Mouse (Mus musculus) lung, embryonic 14.5 days (tissue): ENCODE data around the gene Pdgfb. TPM values are rescaled to one million over a fixed set of nuclear protein-coding genes. Genes with fewer than 3 reads are reported as not detected.
A peak's percentile ranks its signal among the peaks of the same experiment; 100 is the strongest.

ENCODE experiments used
- ATAC-seq: fragments of 200-750 bp; cut with Nextera tagmentation; 2 replicates; pipeline ENCODE4 v1.8.0; 2017; ENCODE audit warnings: mild to moderate bottlenecking, moderate TSS enrichment, moderate library complexity; ENCODE audit not compliant: insufficient read depth
- DNase-seq: peaks from one replicate; pipeline ENCODE4 v3.0.0-alpha.2; 2015
- H3K27ac ChIP-seq: fragments of 300-500 bp; sonication (generic); 2 replicates; pipeline ENCODE4 v1.5.1; 2014; ENCODE audit warnings: low read depth, mild to moderate bottlenecking, moderate library complexity
- H3K27me3 ChIP-seq: fragments of 300-500 bp; sonication (generic); 2 replicates; pipeline ENCODE4 v1.6.1; 2014; ENCODE audit warnings: low read length, control low read depth; ENCODE audit not compliant: insufficient read depth
- H3K36me3 ChIP-seq: fragments of 300-500 bp; sonication (generic); 2 replicates; pipeline ENCODE4 v1.6.1; 2014; ENCODE audit warnings: control low read depth; ENCODE audit not compliant: insufficient read depth
- H3K4me1 ChIP-seq: fragments of 300-500 bp; sonication (generic); 2 replicates; pipeline ENCODE4 v1.6.1; 2014; ENCODE audit warnings: antibody characterized with exemption, control low read depth; ENCODE audit not compliant: insufficient read depth
- H3K4me2 ChIP-seq: fragments of 300-500 bp; sonication (generic); 2 replicates; pipeline ENCODE4 v1.6.1; 2014; ENCODE audit warnings: mild to moderate bottlenecking
- H3K4me3 ChIP-seq: fragments of 300-500 bp; sonication (generic); 2 replicates; pipeline ENCODE4 v1.5.1; 2014; ENCODE audit warnings: low read depth, low read length
- H3K9ac ChIP-seq: fragments of 300-500 bp; sonication (generic); 2 replicates; pipeline ENCODE4 v1.6.1; 2014
- H3K9me3 ChIP-seq: fragments of 300-500 bp; sonication (generic); 2 replicates; pipeline ENCODE4 v1.6.1; 2016; ENCODE audit warnings: low read depth, low read length, control low read depth
- CTCF ChIP-seq: IDR thresholded peaks from 2 replicates; pipeline ENCODE4 v1.5.1; 2016; ENCODE audit warnings: antibody characterized with exemption, low read depth
- WGBS: fragments of 180-500 bp; shearing (Covaris S2); extraction: QIAGEN DNeasy Blood & Tissue Kit; methylation state at CpG from one replicate; pipeline ENCODE4 v1.1.7; 2014; 5-methylcytosine and 5-hydroxymethylcytosine counted together
- polyA plus RNA-seq: library from polyadenylated mRNA; unstranded; fragments of >200 nt; fragmentation: Nextera tagmentation; extraction: Ambion mirVana; gene quantifications from 2 replicates; pipeline ENCODE4 v1.2.1, GENCODE M21; 2014

The Pdgfb gene
- polyA plus RNA-seq, 1 experiment from 2014 or later, result 13.0 TPM

DNA sequence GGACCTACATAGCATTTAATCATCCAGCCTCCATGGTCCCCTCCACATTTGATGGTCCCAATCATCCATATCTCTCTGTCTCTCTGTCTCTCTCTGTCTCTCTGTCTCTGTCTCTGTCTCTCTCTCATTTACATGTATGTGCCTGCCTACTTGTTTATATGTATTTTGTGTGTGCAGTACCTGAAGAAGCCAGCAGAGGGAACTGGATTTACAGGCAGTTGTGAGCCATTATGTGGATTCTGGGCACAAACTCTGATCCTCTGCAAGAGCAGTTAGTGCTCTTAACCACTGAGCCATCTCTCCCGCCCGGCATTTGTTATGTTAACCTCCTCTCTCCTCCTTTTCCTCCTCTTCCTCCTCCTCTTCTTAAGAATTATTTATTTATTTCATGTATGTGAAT, 31.0 kb upstream of the Pdgfb start:
- DNase-seq (no peak), ATAC-seq (no peak)
- Histone ChIP-seq H3K4me2 (no peak overlapping the region), H3K36me3 (no peaks in the 10 kb centered on the region), H3K27me3 (no peaks in the 10 kb centered on the region), H3K4me1 (no peaks in the 10 kb centered on the region), H3K27ac (no peak overlapping the region), H3K9ac (no peak overlapping the region), H3K9me3 (peaks cover 3% of the 10 kb centered on the region; the same call in 1 of the 2 replicates), H3K4me3 (no peak overlapping the region)
- peak; percentile 30 for TF ChIP-seq CTCF
- WGBS, result 94% methylated on average over 2 of the region's 2 CpGs

DNA sequence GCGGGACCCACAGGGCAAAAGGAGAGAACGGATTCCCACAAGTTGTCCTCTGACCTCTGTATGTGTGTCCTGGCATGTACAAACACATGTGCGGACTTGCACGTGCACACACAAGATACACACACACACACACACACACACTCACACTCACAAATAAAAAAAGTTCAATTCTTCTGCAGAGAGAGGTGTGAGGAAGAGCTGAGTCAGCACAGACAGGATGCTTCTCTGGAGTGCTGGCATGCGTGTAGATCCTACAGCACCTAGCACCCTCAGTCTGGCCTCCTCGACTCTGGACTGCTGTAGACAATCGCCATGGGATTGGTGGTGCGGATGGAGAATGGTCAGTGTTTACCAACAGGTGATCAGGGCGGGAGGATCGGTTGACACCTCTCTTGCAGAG, 29.5 kb upstream of the Pdgfb start:
- H3K4me3 ChIP-seq, result no peak overlapping the region
- TF ChIP-seq CTCF, result no peak
- 79% methylated on average over 10 of the region's 10 CpGs for WGBS
- H3K9ac ChIP-seq, result no peak overlapping the region
- no peaks in the 10 kb centered on the region for H3K36me3 ChIP-seq
- ATAC-seq (no peak), DNase-seq (no peak)
- no peaks in the 10 kb centered on the region for H3K4me1 ChIP-seq
- no peak overlapping the region for H3K4me2 ChIP-seq
- peaks cover 3% of the 10 kb centered on the region; the same call in 1 of the 2 replicates for H3K9me3 ChIP-seq
- no peak overlapping the region for H3K27ac ChIP-seq
- no peaks in the 10 kb centered on the region for H3K27me3 ChIP-seq

DNA sequence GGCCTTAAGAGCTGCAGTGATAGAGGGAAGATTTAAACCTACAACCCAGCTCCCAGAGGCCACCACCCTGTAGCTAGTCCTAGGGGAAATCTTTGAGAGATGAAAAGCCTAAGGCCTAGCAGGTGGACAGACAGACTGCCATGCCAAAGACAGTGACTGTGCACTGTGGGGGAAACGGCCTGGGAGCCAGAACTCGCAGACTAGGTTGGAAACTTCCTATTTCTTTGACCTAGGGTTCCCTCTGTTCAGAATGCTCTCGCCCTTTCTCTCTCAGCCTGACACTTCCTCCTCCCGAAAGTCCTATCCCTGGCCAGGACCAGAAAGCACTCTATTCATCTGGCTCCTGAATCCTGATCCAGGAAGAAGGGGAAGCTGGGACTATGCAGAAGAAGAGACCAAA, 27.4 kb upstream of the Pdgfb start:
- H3K4me3 ChIP-seq, result no peak overlapping the region
- no peaks in the 10 kb centered on the region for H3K27me3 ChIP-seq
- DNase-seq (no peak), ATAC-seq (no peak)
- no peak overlapping the region for H3K9ac ChIP-seq
- H3K36me3 ChIP-seq, result no peaks in the 10 kb centered on the region
- no peaks in the 10 kb centered on the region for H3K4me1 ChIP-seq
- 60% methylated on average over 4 of the region's 4 CpGs for WGBS
- H3K4me2 ChIP-seq, result no peak overlapping the region
- peaks cover 3% of the 10 kb centered on the region; the same call in 1 of the 2 replicates for H3K9me3 ChIP-seq
- no peak overlapping the region for H3K27ac ChIP-seq
- no peak for TF ChIP-seq CTCF

DNA sequence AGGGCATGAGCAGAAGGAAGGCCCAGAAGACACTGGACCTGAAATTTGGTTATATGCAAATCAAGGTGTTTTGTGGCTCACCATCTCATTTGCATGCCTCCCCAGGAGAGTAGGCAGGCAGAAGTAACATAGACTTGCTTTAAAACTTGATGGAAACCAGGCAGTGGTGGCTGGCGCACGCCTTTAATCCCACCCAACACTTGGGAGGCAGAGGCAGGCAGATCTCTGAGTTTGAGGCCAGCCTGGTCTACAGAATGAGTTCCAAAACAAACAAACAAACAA, 23.3 kb upstream of the Pdgfb start:
- WGBS, result 95% methylated on average over 2 of the region's 2 CpGs
- H3K4me1 ChIP-seq, result no peaks in the 10 kb centered on the region
- H3K27ac ChIP-seq, result no peak overlapping the region
- no peak overlapping the region for H3K4me3 ChIP-seq
- TF ChIP-seq CTCF, result no peak
- H3K36me3 ChIP-seq, result no peaks in the 10 kb centered on the region
- ATAC-seq (no peak), DNase-seq (no peak)
- no peak overlapping the region for H3K4me2 ChIP-seq
- H3K9ac ChIP-seq, result no peak overlapping the region
- H3K9me3 ChIP-seq, result no peaks in the 10 kb centered on the region
- H3K27me3 ChIP-seq, result no peaks in the 10 kb centered on the region

DNA sequence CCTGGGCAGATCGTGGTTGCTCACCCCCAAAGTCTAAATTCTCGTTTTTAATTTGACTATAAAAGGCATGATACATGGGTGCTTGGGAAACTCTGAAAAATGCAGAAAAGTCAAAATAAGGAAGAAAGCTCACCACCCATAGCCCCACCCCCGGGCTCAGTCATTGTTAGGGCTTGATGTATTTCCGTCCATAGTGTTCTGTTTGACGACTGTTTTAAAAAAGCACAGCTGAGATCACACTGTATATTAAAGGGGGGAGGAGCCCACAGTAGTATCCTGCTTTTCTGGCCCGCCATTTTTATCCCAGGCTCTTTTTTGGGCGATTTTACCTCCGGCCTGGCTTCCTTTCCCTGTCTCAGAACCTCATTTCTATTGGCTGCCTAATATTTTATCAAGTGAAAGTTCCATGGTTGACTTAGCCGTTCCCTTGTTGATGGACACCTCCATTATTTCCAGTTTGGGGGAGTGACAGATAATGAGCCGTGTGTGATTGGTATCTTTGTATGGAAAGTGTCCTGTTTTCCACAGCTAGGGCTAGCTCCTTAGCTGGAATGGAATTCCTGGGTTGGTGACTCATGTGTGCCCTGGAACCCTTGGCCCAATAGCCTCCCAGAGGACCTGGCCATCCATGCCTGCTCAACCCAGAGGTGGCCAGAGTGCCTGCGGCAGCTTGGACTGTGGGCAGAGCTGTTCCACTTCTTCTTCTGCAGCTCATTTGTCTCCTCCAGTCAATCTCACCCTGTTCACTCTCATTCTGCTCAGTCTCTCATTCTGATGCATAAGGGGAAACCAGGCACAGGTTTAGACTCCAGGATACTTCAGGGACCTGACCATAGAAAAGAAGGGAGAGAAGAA, 22.7 kb upstream of the Pdgfb start:
- H3K9me3 ChIP-seq, result no peaks in the 10 kb centered on the region
- no peak overlapping the region for H3K27ac ChIP-seq
- no peaks in the 10 kb centered on the region for H3K27me3 ChIP-seq
- H3K4me3 ChIP-seq, result no peak overlapping the region
- DNase-seq (peak; percentile 38), ATAC-seq (no peak)
- no peaks in the 10 kb centered on the region for H3K36me3 ChIP-seq
- WGBS, result 64% methylated on average over 11 of the region's 11 CpGs
- H3K4me1 ChIP-seq, result no peaks in the 10 kb centered on the region
- H3K4me2 ChIP-seq, result no peak overlapping the region
- no peak for TF ChIP-seq CTCF
- no peak overlapping the region for H3K9ac ChIP-seq

DNA sequence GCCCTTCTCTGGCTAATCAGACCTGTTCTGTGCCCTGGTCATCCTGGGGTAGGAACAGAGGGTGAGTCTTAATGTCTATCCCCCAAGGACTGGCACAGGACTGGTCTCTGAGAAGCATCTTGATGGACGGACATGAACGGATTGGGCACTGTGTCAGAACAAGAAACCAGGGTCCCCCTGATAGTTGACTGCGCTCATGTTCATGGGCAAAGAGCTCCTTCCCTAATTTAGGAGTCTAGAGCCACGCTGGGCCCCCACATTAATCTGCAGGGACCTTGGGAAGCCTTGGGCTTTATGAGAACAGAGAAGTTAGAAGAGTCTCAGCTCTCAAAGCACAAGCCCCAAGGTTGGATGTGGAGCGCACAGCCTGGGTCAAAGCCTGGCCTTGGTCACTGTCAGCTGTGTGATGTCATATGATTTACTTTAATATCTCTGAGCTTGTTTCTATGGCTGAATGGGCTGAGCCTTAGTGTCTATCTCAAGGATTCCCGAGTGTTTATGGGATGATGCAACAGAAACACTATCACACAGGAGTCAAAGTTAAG, 20.6 kb upstream of the Pdgfb start:
- H3K9ac ChIP-seq, result no peak overlapping the region
- H3K9me3 ChIP-seq, result no peaks in the 10 kb centered on the region; the same call in 1 of the 2 replicates
- no peak overlapping the region for H3K27ac ChIP-seq
- H3K27me3 ChIP-seq, result no peaks in the 10 kb centered on the region
- no peak overlapping the region for H3K4me2 ChIP-seq
- 82% methylated on average over 6 of the region's 6 CpGs for WGBS
- ATAC-seq (no peak), DNase-seq (no peak)
- no peaks in the 10 kb centered on the region for H3K4me1 ChIP-seq
- H3K36me3 ChIP-seq, result no peaks in the 10 kb centered on the region
- H3K4me3 ChIP-seq, result no peak overlapping the region
- no peak for TF ChIP-seq CTCF

DNA sequence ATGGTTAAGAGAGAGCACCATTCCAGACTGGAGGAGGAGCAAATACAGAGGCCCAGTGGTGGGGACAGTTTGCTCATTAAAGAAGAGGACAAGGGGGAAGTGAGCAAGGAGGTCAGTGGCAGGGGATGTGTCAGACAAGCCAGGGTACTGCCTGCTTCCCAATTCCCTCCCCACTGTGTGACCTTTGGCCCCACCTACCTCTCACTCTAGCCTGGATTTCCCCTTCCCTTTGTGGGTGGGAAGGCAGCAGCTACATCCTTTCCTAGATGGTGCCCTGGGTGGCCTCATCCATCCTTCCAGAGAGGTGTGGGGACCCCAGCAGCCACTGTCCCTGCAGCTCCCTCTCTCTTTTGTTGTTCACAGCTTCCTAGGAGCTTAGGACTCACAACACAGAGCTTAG, 20.1 kb upstream of the Pdgfb start:
- Histone ChIP-seq H3K4me1 (no peaks in the 10 kb centered on the region), H3K27me3 (no peaks in the 10 kb centered on the region), H3K9ac (no peak overlapping the region), H3K9me3 (no peaks in the 10 kb centered on the region; the same call in 1 of the 2 replicates), H3K36me3 (no peaks in the 10 kb centered on the region), H3K4me2 (no peak overlapping the region), H3K4me3 (no peak overlapping the region), H3K27ac (no peak overlapping the region)
- no peak for TF ChIP-seq CTCF
- no peak for DNase-seq
- no peak for ATAC-seq
